Mouse (Mus musculus) olfactory bulb, adult 2 months (tissue): ENCODE data around the gene Rdh9. TPM values are rescaled to one million over a fixed set of nuclear protein-coding genes. Genes with fewer than 3 reads are reported as not detected.

Experiments
- H3K27ac ChIP-seq: fragments of 200-500 bp; 2 replicates; pipeline ENCODE4 v1.5.1; 2012; ENCODE audit warnings: low read depth, low read length; ENCODE audit not compliant: insufficient read depth
- H3K4me1 ChIP-seq: fragments of 200-500 bp; 2 replicates; pipeline ENCODE4 v1.6.1; 2012; ENCODE audit warnings: low read length; ENCODE audit not compliant: control insufficient read depth, insufficient read depth
- H3K4me3 ChIP-seq: fragments of 200-500 bp; 2 replicates; pipeline ENCODE4 v1.5.1; 2012; ENCODE audit warnings: mild to moderate bottlenecking, low read depth, low read length, moderate library complexity; ENCODE audit not compliant: insufficient read depth
- CTCF ChIP-seq: fragments of 200-500 bp; IDR thresholded peaks from 2 replicates; pipeline ENCODE4 v1.5.1; 2012; ENCODE audit warnings: low read depth, mild to moderate bottlenecking, low read length, moderate library complexity; ENCODE audit not compliant: insufficient read depth
- POLR2A ChIP-seq: fragments of 200-500 bp; IDR thresholded peaks from 2 replicates; pipeline ENCODE4 v1.6.1; 2012; ENCODE audit warnings: mild to moderate bottlenecking, low read depth, low read length, moderate library complexity; ENCODE audit not compliant: insufficient read depth
- WGBS: fragments of 180-500 bp; shearing (Covaris S2); methylation state at CpG from one replicate; pipeline ENCODE4 v1.1.7; 2018; 5-methylcytosine and 5-hydroxymethylcytosine counted together
- polyA plus RNA-seq: library from polyadenylated mRNA; stranded (reverse); fragments of >200 nt; gene quantifications from 2 replicates; pipeline ENCODE4 v1.2.4, GENCODE M21; 2012; ENCODE audit warnings: low replicate concordance; ENCODE audit not compliant: missing spikeins, insufficient read depth, insufficient read length

Gene Rdh9
- polyA plus RNA-seq, 1 experiment, result not detected

GRCm38 (mm10) chr10:127739083-127739660 is 37.0 kb upstream of the Rdh9 start, which contains the start of gene Zbtb39:
Zbtb39 (plus strand) TSS chr10:127739538.
- Histone ChIP-seq H3K4me1 (peaks cover 7% of the 10 kb centered on the region), H3K4me3 (peak within 1 kb of the TSS; percentile 94), H3K27ac (no peak within 1 kb of the TSS)
- 2% methylated on average over 32 of the region's 61 CpGs for WGBS
- TF ChIP-seq CTCF (peak; percentile 47), POLR2A (no peak; the same call in 1 of the 2 replicates)

- TF ChIP-seq CTCF (peak; percentile 25; the same call in 1 of the 2 replicates), POLR2A (no peak)
- Histone ChIP-seq H3K27ac (no peak overlapping the region), H3K4me3 (peak overlapping the region; percentile 94), H3K4me1 (peaks cover 7% of the 10 kb centered on the region)
- under 1% methylated on average over 51 of the region's 55 CpGs for WGBS
Observed at GRCm38 (mm10) chr10:127739661-127740161, 36.5 kb upstream of the Rdh9 start.

GRCm38 (mm10) chr10:127744661-127745060 is 31.5 kb upstream of the Rdh9 start:
- no peak overlapping the region for H3K4me3 ChIP-seq
- peaks cover 7% of the 10 kb centered on the region for H3K4me1 ChIP-seq
- 59% methylated on average over 5 of the region's 5 CpGs for WGBS
- no peak overlapping the region for H3K27ac ChIP-seq
- no peak for TF ChIP-seq POLR2A
- peak; percentile 59 for TF ChIP-seq CTCF

GRCm38 (mm10) chr10:127745886-127746285 is 30.3 kb upstream of the Rdh9 start:
- 66% methylated on average over 5 of the region's 5 CpGs for WGBS
- TF ChIP-seq CTCF, result no peak
- TF ChIP-seq POLR2A, result no peak
- no peak overlapping the region for H3K27ac ChIP-seq
- H3K4me3 ChIP-seq, result no peak overlapping the region
- H3K4me1 ChIP-seq, result peaks cover 16% of the 10 kb centered on the region

GRCm38 (mm10) chr10:127747254-127747653 is 28.9 kb upstream of the Rdh9 start:
- H3K27ac ChIP-seq, result no peak overlapping the region
- TF ChIP-seq POLR2A (no peak), CTCF (no peak)
- H3K4me3 ChIP-seq, result no peak overlapping the region
- H3K4me1 ChIP-seq, result peaks cover 12% of the 10 kb centered on the region
- WGBS, result 91% methylated on average over 8 of the region's 8 CpGs

- no peak overlapping the region for H3K27ac ChIP-seq
- TF ChIP-seq POLR2A, result no peak
- no peak for TF ChIP-seq CTCF
- peaks cover 12% of the 10 kb centered on the region for H3K4me1 ChIP-seq
- no peak overlapping the region for H3K4me3 ChIP-seq
- 27% methylated on average over 8 of the region's 8 CpGs for WGBS
Observed at GRCm38 (mm10) chr10:127748847-127749612, 27.2 kb upstream of the Rdh9 start.

- H3K4me3 ChIP-seq, result peak overlapping the region; percentile 27
- TF ChIP-seq POLR2A, result no peak
- TF ChIP-seq CTCF, result no peak
- H3K27ac ChIP-seq, result no peak overlapping the region
- 63% methylated on average over 24 of the region's 24 CpGs for WGBS
- peaks cover 12% of the 10 kb centered on the region for H3K4me1 ChIP-seq
Observed at GRCm38 (mm10) chr10:127750136-127750777, 25.9 kb upstream of the Rdh9 start.

- H3K4me3 ChIP-seq, result peak within 1 kb of the TSS; percentile 27
- no peak for TF ChIP-seq POLR2A
- TF ChIP-seq CTCF, result no peak
- H3K27ac ChIP-seq, result no peak within 1 kb of the TSS
- H3K4me1 ChIP-seq, result peaks cover 16% of the 10 kb centered on the region
- 70% methylated on average over 8 of the region's 8 CpGs for WGBS
Observed at GRCm38 (mm10) chr10:127751548-127751947, 24.6 kb upstream of the Rdh9 start, which contains the start of gene Gpr182. Gpr182 (minus strand) TSS chr10:127751732.
